Mouse (Mus musculus): ENCODE measurements around the gene Tbc1d22a.
"Not testable (repeated sequence)": the region's sequence is repeated elsewhere in the genome, so short reads cannot be mapped to it uniquely, and the experiment has no call there.

Tbc1d22a gene

DNA sequence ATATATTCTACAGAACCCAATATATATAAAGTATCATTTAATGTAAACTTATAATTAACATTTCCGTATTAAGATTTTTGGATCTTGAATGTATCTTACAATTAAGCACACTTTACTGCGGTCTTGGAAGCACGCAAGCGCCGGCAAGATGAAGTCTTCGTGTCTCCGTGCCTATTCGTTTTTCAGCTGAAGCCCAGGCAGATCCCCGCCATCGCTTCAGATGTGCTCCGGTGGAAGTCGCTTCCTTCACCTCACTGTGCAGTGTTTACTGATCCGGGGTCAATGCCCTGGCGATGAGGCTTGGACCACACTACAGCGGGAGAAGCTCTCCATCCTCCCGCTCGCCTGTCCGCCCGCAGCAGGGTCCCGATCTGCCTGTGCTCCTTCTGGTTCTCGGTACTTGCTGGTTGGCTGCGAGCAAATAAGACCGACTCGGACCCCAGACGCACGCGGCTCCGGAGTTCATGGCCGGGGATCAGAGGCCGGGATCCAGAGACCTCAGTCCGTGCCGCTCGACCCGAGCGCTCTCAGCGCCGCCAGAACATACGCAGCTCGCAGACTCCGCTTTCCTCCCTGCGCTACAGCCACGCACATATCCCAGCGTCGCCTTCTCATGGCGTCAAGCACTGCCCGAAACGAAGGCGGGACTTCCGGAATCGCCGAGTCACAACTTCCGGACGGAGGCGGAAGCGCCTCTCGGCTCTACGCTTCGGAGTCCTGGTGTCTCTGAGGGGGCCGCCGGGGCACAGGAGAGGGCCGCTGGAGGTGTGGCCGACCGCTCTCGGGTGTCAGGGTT lies at the start of gene Tbc1d22a:
Gene Tbc1d22a, plus strand, starts transcription at position 707 of the 796 bp plus-strand sequence.
- peak; percentile 85 to 88 for DNase-seq (ENCODE audit: low spot score in 2 of 2)

DNA sequence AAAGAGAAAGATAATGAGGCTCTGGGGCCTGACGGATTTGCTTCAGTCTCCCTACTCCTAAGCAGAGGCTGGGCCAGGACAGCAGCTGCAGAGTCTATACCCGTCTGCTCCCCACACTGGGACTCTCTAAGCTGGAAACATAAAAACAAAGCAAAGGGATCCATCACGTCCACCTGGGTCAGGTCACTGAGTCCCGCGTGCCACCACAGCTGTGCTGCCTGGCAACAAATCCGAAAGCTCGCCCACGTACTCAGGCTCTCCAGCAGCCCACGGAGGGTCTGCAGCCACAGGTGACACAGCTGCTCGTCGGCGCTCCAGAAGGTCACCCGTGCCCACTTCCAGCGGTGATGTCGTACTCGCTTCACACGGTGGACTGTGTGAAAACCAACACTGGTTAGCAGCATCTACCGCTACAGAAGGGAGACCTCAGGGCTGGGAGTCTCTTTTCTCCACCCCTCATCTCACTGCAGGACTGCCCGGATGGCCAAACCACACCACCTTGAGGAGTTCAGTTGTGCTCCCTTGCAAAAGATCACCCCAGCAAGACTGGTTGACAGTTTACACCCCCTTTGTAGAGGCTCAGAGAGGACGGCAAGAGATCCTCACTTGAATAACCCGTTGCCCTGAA lies 49.4 kb upstream of the Tbc1d22a start:
- no peak for DNase-seq (ENCODE audit: low spot score in 2 of 2)

DNA sequence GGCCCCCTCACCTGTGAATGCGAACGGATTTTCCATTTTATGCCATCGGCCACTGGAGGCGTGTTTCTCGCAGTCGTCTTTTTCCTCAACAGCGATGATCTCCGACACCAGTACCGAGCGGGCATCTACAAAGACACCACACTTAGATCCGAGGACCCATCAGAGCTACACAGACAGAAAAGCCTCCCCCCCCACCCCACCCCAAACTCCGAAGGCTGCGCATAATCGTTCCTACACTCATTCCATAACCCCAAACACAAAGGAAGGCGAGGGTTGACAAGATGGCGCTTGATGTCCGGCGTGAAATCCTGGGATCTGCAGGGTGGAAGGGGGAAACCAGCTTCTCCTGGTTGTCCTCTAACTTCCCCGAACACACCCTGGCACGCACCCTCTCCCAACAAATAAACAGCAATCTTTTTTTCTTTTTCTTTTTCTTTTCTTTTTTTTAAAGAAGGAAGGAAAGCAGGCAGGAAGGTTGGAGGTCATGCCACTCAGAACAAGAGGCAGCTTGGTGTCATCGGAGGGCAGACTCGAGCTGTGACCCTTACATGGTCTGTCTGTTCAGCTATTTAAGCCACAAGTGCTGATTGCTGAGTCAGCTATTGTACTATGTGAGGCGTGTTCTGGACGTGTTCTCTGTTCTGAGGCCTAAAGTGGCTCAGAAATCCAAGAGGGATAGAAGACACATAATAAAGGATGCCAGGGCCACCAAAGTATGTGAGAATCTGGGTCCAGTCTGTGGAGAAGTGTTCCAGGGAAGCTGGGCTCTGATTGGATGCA lies 48.3 kb upstream of the Tbc1d22a start:
- no peak for DNase-seq (ENCODE audit: low spot score in 2 of 2)

DNA sequence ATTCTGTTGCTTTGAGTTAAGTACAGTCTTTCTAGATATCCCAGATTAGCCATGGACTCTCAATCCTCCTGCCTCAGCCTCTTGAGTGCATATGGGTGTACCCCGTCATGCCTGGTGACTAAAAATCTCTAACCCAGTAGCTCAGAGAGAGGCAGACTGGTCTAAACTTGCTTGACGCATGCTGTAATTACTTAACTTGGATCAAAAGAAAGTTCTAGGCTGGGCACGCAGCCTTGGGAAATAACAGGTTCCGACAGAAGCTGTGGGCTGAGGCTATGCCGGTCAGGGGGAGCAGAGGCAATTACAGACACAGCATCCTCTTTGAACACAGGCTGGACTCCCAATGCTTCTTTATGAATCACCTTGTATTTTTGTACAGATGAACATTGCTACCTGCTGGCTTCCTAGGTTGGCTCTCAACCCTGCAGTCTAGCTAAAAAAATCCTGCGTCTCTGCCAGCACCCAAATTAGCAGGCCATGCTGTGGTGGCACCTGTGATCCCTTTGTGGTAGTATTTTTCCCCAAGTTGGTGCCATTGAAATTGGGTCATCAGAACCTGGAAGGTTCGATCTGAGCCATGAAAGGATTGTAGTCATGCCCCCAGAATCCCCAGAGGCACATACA lies 47.1 kb upstream of the Tbc1d22a start:
- DNase-seq (ENCODE audit: low spot score in 2 of 2) = no peak

DNA sequence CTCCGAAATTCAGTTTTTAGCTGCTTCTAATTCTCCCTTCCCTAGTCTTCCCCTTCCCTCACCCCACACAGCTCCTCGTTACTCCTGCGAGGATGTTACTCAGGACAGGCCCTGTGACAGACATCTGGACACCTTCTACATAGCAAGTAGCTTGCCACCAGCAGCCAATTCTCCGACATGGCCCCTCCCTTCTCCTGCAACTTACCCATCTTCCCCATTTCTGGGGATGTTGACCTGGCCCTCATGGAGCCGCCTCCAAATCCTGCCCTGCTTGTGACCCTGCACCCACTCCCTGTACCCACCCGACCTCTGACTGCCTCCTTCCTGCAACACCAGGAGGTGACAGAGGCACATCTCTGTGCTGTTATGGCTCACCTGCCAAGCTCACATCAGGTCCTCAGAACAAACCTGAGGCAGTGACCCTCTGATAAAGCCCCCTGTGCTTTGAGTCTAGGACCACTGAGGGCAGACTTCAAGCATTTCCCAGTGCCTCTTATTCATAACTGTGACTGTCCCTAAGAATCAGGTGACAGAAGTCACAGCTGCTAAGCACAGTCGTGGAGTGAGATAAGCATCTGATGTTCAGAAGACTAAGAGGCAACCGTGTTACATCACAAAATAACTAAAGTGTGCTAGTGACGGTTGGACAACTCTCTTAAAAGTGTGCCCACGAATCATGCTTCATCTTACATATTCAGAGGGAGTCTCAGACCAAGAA lies 46.3 kb upstream of the Tbc1d22a start:
- no peak for DNase-seq (ENCODE audit: low spot score in 2 of 2)

DNA sequence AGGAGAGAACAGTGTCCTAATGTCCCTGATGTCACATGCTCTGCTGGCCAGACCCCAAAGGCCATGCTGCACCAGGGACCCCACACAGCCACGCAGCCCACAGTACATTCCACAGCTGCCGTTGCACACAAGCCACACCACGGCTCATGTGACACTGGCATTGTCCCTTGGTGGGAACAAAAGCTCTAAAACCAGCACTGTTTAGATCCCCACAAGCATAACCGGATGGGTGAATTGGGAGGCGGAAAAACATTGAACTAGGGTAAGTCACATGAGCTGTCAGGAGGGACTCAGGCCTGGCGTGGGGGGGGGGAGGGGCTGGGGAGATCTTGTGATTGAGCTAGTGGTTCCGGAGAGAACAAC lies 45.8 kb upstream of the Tbc1d22a start:
- DNase-seq (ENCODE audit: low spot score in 2 of 2) = no peak

DNA sequence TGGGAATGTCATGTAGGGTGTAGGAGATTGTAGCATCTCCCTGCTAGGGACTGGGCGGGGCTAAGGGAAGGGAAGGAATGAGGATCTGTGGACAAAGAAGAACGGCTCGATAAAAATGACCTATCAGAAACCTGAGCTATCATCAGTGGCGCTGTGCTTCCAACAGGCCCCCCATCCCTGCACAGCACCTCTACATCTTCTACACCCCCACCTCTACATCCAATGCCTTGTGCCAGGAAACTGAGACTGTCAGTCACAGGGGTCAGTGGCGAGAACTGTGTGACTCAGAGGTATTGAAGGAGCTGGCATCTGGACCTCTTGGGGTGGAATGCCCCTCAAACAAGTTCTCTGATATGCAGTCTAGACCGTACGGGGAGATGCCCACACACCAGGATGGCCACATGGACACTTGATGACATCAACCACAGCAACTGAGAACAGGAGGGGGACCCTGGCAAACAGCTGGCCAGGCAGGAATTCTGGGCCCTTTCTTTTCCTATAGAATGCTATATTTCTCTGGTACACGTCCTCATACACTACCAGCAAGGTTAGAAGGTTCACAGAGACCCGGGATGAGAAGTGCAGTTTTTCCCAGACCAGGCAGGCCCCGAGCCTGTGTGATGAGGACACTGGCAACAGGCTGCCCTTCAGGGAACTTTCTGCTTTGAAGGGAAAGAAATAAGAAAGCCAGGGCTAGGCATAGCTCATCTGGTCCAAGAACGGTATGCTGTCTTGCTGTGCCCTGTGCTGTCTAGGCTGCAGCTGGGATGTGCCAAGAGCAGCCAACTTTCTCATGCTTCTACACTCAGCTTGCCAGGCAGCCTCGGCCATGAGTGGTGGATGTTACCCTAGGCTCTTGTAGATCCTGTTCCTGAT lies 45.1 kb upstream of the Tbc1d22a start:
- DNase-seq (ENCODE audit: low spot score in 2 of 2) = no peak

DNA sequence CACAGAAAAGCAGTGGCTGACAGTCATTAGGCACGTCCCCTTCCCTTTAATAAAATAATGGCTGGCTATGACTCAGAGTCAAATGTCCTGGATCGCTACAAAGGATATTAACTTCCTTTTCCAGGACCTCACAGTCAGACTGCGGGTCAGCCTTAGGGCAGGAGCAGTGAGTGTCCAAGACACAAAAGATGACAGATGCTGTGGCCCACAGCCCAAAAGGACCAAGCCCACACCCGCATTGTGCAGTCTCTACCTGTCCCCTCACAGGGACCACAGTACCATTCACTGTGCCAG lies 44.5 kb upstream of the Tbc1d22a start:
- no peak for DNase-seq (ENCODE audit: low spot score in 2 of 2)

DNA sequence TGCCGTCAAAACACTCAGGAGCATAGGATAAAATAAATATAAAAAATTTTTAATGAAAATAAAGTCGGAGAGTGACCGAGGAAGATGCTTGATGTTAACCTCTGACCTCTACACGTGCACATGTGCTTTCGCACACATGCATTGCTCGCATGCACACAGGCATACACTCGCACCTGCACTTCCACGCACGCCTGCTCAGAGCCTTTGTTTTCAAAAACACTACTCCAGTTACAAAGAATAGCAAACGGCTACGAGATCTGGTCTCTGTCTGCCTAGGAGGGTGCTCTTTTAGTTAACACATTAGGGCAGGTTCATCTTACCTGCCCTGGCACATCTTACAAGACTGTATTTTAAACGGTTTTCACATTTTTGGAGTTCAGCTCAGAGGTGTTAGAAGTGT lies 42.9 kb upstream of the Tbc1d22a start:
- DNase-seq (ENCODE audit: low spot score in 2 of 2) = no peak

DNA sequence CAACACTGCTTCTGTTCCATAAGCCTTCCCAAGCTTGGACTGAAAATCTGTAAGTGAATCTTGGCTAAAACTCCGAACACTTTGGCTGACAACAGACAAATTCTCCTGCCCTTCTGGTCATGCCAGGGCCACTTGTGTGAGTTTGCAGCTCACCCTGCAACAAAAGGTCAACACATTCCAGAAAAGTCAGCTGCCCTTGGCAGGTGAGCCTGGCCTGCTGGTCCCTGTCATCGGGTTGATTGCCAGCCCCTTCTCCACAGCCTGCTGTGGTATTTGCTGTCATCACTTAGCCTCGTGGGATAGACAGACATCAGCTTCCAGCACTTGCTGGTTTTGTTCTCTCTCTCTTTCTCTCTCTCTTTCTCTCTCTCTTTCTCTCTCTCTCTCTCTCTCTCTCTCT lies 42.1 kb upstream of the Tbc1d22a start:
- no peak for DNase-seq (ENCODE audit: low spot score in 2 of 2)

DNA sequence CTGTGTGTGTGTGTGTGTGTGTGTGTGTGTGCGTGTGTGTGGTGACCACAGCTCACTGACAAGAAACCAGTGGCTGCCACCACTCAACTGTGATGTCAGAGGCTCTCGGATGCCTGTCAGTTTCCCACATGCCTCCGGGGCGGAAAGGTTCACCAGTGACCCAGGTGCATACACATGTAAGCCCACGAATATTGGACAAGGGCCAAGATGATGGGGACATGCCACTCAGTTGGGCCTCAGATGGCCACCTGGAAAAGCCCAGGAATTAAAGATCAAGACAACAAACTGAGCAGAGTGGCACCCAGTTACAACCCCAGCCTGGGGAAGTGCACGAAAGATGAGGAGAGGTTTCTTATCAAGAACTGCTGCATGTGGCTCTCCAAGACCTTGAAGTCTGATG lies 41.7 kb upstream of the Tbc1d22a start:
- DNase-seq (ENCODE audit: low spot score in 2 of 2) = no peak

DNA sequence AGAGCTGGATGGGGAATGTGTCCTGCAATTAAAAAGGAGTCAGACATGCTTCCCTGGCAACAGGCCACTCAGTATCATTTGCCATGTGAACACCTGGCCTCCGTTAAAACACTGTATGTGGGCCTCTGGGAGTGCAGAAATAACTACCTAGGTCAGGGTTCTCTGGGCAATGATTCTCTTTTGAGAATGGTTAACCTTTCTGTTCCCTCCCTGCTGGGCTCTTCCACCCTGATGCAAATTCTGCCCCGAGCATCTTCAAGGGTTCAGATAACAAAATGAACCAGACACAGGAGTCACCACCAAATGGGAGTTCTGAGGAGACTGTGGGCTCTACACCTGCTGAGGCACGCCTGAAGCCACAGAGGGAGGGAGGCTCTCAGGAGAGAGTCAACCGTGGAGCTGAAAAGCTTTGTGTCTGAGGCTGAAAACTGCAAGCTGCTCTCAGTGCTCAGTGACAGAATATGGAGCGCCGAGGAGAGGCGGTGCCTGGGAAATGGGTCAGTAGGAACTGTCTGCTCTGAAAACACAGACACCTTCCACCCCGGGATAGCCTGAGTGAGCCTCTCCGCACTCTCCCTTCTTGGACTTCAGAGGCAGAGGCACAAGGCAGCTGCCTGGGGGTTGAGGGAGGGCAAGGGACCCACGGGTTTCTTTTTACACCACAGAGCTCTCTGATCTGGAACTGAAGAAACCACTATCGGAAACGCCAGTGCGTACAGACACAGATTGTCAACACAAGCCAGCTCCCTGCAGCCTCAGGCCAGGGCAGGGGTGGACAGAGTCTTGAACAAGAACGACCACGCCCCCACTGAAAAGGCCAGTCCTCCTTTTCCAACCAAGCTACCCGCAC lies 40.9 kb upstream of the Tbc1d22a start:
- DNase-seq (ENCODE audit: low spot score in 2 of 2) = no peak

DNA sequence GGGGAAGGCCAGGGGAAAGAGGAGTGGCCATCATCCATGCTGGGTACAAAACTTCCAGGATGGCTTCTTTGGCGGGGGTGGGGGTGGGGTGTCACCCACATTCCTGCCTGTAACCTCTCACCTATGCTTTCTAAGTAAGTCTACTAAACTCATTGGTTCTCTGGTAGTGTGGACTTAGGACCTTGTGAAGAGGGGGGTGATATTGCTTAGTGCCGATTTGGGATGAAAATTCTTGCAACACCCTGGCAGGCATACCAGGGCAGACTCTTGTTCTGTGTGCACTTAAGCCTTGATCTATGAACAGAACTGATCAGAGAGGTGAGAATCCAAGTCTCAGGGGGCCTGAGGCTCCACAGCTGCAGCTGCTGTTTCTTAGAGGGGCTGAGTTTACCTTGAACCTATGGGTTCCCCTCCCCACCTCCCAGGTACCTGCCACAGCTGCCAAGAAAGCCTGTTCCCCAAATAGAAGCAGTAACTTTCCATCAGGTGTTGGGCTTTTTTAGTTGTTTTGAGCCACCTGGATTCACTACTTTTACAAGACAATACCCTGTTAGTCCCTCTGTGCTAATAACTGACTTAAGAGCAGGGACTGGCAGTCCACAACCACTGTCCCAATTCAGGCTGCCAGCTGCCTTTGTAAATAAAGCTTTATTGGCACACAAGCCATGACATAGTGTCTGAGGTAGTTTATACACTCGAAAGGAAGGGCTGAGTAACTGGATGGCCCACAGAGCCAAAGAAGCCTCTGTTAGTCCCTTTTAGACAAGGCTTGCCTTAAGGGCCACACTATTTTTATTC lies 38.8 kb upstream of the Tbc1d22a start:
- no peak for DNase-seq (ENCODE audit: low spot score in 2 of 2)

DNA sequence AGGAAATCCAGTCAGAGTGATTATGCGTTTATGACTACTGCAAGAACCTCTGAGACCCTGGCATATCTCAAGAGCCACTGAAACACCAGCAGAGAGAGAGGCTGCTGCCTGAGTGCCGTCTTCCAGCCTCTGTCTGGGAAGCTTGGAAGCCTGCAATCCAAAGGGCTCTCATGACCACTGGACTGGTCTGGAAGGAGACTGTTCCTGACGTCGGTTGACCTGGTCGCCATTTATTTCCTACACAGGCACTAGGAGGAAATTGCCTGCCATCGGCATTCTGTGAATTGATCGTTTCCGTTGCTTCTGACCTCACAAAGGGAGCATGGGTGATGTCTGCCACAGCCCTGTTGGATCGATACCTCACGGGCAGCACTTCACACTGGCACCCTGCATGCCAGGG lies 38.1 kb upstream of the Tbc1d22a start:
- no peak for DNase-seq (ENCODE audit: low spot score in 2 of 2)

DNA sequence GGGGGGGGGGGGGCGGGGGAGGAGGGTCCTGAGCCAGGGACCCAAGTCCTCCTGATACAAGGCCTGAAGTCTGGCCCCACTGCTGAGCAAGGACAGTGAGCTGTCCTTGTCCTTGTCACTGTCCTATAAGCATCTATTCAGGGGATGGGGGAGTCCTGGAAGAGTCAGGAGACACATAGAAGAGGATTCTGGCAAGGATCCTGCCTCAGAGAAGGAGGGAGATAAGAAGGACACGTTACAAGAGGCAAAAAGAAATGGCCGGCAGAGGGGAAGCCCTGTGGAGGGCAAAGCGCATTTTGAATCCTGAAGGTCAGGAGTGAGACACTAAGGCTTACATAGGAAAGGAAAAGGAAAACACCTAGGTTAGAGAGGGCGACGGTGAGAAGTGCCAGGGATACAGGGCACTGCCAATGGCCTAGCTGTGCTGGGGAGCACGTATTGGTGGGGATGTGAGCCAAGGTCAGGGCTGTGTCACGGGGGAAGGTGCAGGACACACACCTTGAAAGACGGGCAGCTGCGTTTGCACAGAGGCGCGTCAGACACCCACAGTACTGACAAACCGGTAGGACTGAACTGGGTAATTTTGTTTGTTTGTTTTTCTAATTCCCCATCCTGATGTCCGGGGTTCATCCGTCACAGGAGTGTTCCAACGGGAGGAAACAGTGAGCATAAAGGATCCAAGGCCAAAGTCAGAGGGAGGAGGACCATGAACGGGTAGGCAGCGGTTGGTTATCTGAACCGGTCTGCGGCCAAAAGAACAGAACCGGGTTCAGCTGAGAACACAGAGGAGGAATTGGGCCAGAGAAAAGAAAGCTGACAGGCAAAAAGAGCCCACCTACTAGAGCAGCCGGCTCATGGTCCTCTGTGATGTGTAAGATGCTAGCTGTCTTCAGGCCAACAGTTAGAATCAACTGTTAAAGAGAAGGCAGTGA lies 37.2 kb upstream of the Tbc1d22a start:
- DNase-seq (ENCODE audit: low spot score in 2 of 2) = no peak

DNA sequence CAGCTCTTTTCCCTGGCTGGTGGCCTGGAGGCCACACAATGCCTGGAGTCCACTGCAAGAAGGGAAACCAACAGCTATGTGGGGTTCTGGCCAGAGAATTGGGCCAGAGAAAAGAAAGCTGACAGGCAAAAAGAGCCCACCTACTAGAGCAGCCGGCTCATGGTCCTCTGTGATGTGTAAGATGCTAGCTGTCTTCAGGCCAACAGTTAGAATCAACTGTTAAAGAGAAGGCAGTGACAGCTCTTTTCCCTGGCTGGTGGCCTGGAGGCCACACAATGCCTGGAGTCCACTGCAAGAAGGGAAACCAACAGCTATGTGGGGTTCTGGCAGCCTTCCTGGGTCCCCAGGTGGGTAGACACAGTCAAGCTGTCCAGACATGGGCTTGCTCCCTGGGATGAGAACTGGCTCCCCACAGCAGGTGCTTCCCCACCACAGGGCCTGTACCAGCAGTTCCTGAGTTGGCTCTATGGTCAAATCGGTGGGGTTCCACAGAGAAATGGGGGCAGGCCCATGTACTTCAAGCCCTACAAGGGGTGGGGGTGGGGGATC lies 36.5 kb upstream of the Tbc1d22a start:
- not testable (repeated sequence) for DNase-seq (ENCODE audit: low spot score in 2 of 2)

DNA sequence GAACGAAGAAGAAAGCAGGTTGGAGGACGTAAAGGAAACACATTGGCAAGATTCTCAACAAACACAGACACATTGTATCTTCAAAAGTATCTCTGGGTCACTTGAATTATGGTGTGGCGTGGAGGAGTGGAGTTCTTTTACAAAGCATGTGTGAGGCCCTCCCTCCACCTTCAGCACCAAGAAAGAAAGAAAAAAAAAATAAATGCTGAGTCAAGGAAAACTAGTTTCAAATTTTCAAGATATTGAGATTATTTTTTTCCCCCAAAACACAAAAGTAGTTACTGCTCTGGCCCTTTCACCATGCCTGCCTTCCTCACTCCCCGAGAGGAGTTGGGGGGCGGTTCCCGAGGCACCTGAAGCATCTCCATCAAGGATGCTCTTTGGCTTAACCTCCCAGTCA lies 35.7 kb upstream of the Tbc1d22a start:
- DNase-seq (ENCODE audit: low spot score in 2 of 2) = no peak

DNA sequence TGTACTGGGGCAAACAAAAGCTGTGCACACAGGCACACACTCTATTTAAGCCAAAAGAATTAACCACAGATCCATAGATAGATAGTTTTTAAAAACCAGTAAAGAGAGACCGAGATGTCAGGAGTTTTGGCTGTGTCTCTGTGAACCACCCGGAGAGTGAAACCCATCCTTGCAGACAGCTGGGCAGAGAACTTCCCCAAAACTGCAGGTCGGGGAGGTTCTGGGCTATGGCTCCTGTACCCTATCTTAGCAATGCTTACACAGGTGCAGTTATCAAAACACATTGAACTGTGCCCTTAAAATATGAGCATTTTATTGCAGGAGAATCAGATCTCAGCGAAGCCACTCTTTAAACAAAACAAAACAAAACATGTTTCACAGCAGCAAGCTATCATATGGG lies 33.8 kb upstream of the Tbc1d22a start:
- no peak for DNase-seq (ENCODE audit: low spot score in 2 of 2)
